Mouse (Mus musculus) heart, embryonic 13.5 days (tissue): ENCODE data around the gene Kirrel3. TPM values are rescaled to one million over a fixed set of nuclear protein-coding genes. Genes with fewer than 3 reads are reported as not detected.
A peak's percentile ranks its signal among the peaks of the same experiment; 100 is the strongest.

Experiments
- ATAC-seq: fragments of 200-750 bp; cut with Nextera tagmentation; 2 replicates; pipeline ENCODE4 v1.8.0; 2017; ENCODE audit warnings: moderate TSS enrichment; ENCODE audit not compliant: insufficient number of reproducible peaks, low FRiP score, low TSS enrichment; ENCODE audit errors: extremely low read depth
- H3K27ac ChIP-seq: fragments of 300-500 bp; sonication (generic); replicated peaks from 2 replicates; pipeline ENCODE4 v1.5.1; 2015; ENCODE audit warnings: moderate library complexity, mild to moderate bottlenecking, inconsistent platforms
- H3K27me3 ChIP-seq: fragments of 300-500 bp; sonication (generic); replicated peaks from 2 replicates; pipeline ENCODE4 v1.6.1; 2015; ENCODE audit warnings: mild to moderate bottlenecking, inconsistent platforms
- H3K36me3 ChIP-seq: fragments of 300-500 bp; sonication (generic); 2 replicates; pipeline ENCODE4 v1.6.1; 2015; ENCODE audit warnings: mild to moderate bottlenecking, inconsistent platforms
- H3K4me1 ChIP-seq: fragments of 300-500 bp; sonication (generic); 2 replicates; pipeline ENCODE4 v1.6.1; 2015; ENCODE audit warnings: inconsistent platforms
- H3K4me2 ChIP-seq: fragments of 300-500 bp; sonication (generic); 2 replicates; pipeline ENCODE4 v1.6.1; 2015; ENCODE audit warnings: inconsistent platforms, mild to moderate bottlenecking, moderate library complexity
- H3K4me3 ChIP-seq: fragments of 300-500 bp; sonication (generic); 2 replicates; pipeline ENCODE4 v1.5.1; 2015; ENCODE audit warnings: moderate library complexity, mild to moderate bottlenecking, inconsistent platforms
- H3K9ac ChIP-seq: fragments of 300-500 bp; sonication (generic); 2 replicates; pipeline ENCODE4 v1.6.1; 2015; ENCODE audit warnings: inconsistent platforms, mild to moderate bottlenecking, moderate library complexity
- H3K9me3 ChIP-seq: fragments of 300-500 bp; sonication (generic); 2 replicates; pipeline ENCODE4 v1.6.1; 2016; ENCODE audit warnings: inconsistent platforms
- WGBS: fragments of 180-500 bp; shearing (Covaris S2); methylation state at CpG from one replicate; pipeline ENCODE4 v1.1.7; 2015; ENCODE audit warnings: mixed read lengths; 5-methylcytosine and 5-hydroxymethylcytosine counted together
- polyA plus RNA-seq: library from polyadenylated mRNA; unstranded; fragments of >200 nt; fragmentation: Nextera tagmentation; extraction: Ambion mirVana; gene quantifications from 2 replicates; pipeline ENCODE4 v1.2.1, GENCODE M21; 2015

The Kirrel3 gene
- polyA plus RNA-seq, 1 experiment from 2014 or later: 1.0 TPM

DNA sequence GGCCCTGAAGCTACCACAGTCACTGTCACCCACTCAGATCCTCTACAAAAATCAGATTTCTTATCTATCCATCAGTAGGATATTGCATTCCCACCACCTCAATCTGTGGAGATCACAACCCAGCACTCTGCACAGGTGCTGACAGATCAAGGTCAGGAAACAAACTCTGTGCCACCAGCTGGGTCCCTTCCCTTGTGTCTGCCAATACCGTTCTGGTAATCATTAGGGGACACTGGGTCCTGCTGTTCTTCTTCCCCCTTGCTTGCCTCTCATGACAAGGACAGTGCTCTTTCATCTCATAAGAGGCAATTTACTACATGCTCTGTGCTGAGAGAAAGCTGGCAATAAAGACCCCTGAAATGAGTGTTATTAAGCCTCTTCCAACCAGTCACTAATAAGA, 444.7 kb downstream of the Kirrel3 start:
- no peak overlapping the region for H3K9ac ChIP-seq
- no peak overlapping the region for H3K4me3 ChIP-seq
- no peak for ATAC-seq
- H3K36me3 ChIP-seq: no peaks in the 10 kb centered on the region
- no peak overlapping the region for H3K27ac ChIP-seq
- 50% methylated on average over 1 of the region's 1 CpGs for WGBS
- H3K9me3 ChIP-seq: no peaks in the 10 kb centered on the region
- H3K4me2 ChIP-seq: no peak overlapping the region
- H3K27me3 ChIP-seq: no peaks in the 10 kb centered on the region
- no peaks in the 10 kb centered on the region for H3K4me1 ChIP-seq

GRCm38 (mm10) chr9:34938140-34938539, 452.4 kb downstream of the Kirrel3 start:
- Histone ChIP-seq H3K4me2 (no peak overlapping the region), H3K9ac (no peak overlapping the region), H3K27ac (no peak overlapping the region), H3K9me3 (no peaks in the 10 kb centered on the region), H3K27me3 (0 out of 2 replicates have a peak, but pooled peaks cover 3% of the 10 kb centered on the region), H3K36me3 (no peaks in the 10 kb centered on the region), H3K4me3 (no peak overlapping the region), H3K4me1 (peaks cover 3% of the 10 kb centered on the region; the same call in 1 of the 2 replicates)
- 75% methylated on average over 5 of the region's 5 CpGs for whole genome bisulfite sequencing
- no peak; the same call in 1 of the 2 replicates for ATAC-seq

- H3K36me3 ChIP-seq: no peaks in the 10 kb centered on the region
- 0 out of 2 replicates have a peak, but pooled peaks cover 5% of the 10 kb centered on the region for H3K27me3 ChIP-seq
- WGBS: 78% methylated on average over 5 of the region's 5 CpGs
- H3K4me2 ChIP-seq: no peak overlapping the region
- H3K27ac ChIP-seq: no peak overlapping the region
- no peak for ATAC-seq
- H3K4me1 ChIP-seq: peaks cover 4% of the 10 kb centered on the region; the same call in 1 of the 2 replicates
- no peaks in the 10 kb centered on the region for H3K9me3 ChIP-seq
- H3K9ac ChIP-seq: no peak overlapping the region
- no peak overlapping the region for H3K4me3 ChIP-seq
These were observed 453.9 kb downstream of the Kirrel3 start for GRCm38 (mm10) chr9:34939621-34940020.

- Histone ChIP-seq H3K9ac (no peak overlapping the region), H3K27ac (no peak overlapping the region), H3K27me3 (peaks cover 15% of the 10 kb centered on the region; the same call in 1 of the 2 replicates), H3K4me3 (no peak overlapping the region), H3K36me3 (no peaks in the 10 kb centered on the region), H3K4me1 (peaks cover 4% of the 10 kb centered on the region; the same call in 1 of the 2 replicates), H3K4me2 (no peak overlapping the region), H3K9me3 (no peaks in the 10 kb centered on the region)
- no peak for ATAC-seq
- WGBS: 55% methylated on average over 6 of the region's 6 CpGs
These were observed 456.6 kb downstream of the Kirrel3 start for GRCm38 (mm10) chr9:34942122-34942831.

GRCm38 (mm10) chr9:34942996-34943395, 457.3 kb downstream of the Kirrel3 start:
- no peak overlapping the region for H3K4me3 ChIP-seq
- no peak overlapping the region for H3K9ac ChIP-seq
- H3K27ac ChIP-seq: no peak overlapping the region
- no peak for ATAC-seq
- peaks cover 4% of the 10 kb centered on the region; the same call in 1 of the 2 replicates for H3K4me1 ChIP-seq
- peaks cover 20% of the 10 kb centered on the region; the same call in 1 of the 2 replicates for H3K27me3 ChIP-seq
- WGBS: 53% methylated on average over 7 of the region's 7 CpGs
- H3K4me2 ChIP-seq: no peak overlapping the region
- H3K9me3 ChIP-seq: no peaks in the 10 kb centered on the region
- no peaks in the 10 kb centered on the region for H3K36me3 ChIP-seq

DNA sequence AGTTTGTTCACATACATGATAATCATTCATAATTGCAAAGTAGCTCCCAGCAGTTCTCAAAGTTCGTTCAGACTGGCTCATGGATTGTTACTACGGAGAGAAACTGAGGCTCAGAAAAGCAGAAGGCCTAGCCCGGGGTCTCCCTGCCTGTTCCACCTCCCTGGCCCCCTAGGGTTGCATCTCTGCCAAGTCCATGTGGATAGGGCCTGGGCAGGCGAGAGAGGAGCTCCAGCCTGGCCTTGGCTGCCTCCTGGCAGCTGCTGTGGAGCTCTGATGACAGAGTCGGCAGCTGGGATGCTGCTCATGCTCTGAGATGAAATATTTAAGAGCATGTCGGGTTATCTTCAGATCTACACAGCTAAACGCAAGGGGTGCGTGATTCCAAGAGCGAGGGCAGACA, 459.6 kb downstream of the Kirrel3 start:
- peaks cover 4% of the 10 kb centered on the region; the same call in 1 of the 2 replicates for H3K4me1 ChIP-seq
- H3K4me2 ChIP-seq: no peak overlapping the region
- H3K27me3 ChIP-seq: peaks cover 20% of the 10 kb centered on the region; the same call in 1 of the 2 replicates
- H3K27ac ChIP-seq: no peak overlapping the region
- 63% methylated on average over 9 of the region's 9 CpGs for WGBS
- H3K4me3 ChIP-seq: no peak overlapping the region
- ATAC-seq: no peak
- no peak overlapping the region for H3K9ac ChIP-seq
- H3K9me3 ChIP-seq: no peaks in the 10 kb centered on the region
- no peaks in the 10 kb centered on the region for H3K36me3 ChIP-seq

- WGBS: 31% methylated on average over 6 of the region's 6 CpGs
- Histone ChIP-seq H3K4me1 (peaks cover 4% of the 10 kb centered on the region; the same call in 1 of the 2 replicates), H3K4me2 (no peak overlapping the region), H3K27me3 (peaks cover 20% of the 10 kb centered on the region; the same call in 1 of the 2 replicates), H3K27ac (no peak overlapping the region), H3K36me3 (no peaks in the 10 kb centered on the region), H3K9ac (no peak overlapping the region), H3K4me3 (no peak overlapping the region), H3K9me3 (no peaks in the 10 kb centered on the region)
- no peak for ATAC-seq
These were observed 461.6 kb downstream of the Kirrel3 start for GRCm38 (mm10) chr9:34947258-34947657.

DNA sequence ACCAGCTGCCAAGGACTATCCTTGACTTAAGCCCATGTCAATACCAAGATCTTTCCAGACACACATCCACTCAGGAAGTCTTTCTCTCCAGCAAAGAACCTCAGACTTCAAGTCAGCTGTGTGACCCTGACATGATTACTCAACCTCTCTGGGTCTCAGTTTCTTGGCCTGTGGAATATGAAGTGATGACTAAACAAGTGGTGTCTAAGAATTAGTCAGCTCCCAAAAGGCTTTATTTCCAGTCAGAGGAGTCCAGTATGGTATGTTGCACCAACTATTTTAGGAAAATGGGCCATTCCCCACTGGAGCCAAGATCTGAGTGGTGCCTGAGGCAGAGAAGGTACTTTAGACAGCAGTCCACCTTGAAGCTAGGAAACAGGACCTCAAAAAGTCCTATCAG, 462.0 kb downstream of the Kirrel3 start:
- Histone ChIP-seq H3K4me1 (peaks cover 6% of the 10 kb centered on the region; the same call in 1 of the 2 replicates), H3K9ac (no peak overlapping the region), H3K27me3 (peaks cover 20% of the 10 kb centered on the region; the same call in 1 of the 2 replicates), H3K27ac (no peak overlapping the region), H3K9me3 (no peaks in the 10 kb centered on the region), H3K4me3 (no peak overlapping the region), H3K36me3 (no peaks in the 10 kb centered on the region), H3K4me2 (no peak overlapping the region)
- ATAC-seq: no peak

DNA sequence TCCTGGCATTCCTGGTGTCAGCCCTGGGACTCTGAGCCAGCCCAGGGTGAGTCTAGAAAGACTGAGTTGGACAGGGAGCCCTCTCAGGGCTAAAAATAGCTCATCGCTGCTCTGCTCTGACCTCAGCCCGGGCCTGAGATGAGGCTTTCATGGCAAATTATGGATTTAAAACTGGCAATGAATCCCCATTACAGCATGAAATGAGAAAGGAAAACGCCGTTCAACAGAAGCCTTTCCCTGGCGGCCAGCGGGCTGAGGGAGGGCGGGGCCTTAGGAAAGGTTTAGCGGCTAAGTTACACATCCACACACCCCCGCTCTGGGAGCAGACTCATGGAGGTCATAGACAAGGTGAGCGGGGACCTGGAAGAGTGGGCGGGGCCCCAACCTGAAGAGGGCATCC, 467.7 kb downstream of the Kirrel3 start:
- peak overlapping the region; percentile 76 for H3K27ac ChIP-seq
- ATAC-seq: no peak
- WGBS: 42% methylated on average over 11 of the region's 11 CpGs

DNA sequence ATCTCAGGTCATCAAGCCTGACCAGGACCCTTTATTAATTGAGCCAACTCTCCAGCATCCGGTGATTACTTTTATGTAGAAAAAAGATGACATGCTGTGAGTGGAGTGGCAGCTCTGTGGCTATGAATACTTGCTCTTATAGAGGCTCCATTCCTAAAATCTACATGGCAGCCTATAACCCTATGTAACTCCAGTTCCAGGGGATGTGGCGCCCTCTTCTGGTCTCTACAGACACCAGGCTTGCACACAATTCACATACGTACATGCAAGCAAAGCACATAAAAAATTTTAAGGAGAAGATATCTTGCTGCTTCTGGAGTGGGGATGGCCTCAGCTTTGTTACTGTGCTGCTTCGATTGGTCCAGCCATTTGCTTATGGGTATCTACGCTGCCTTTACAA, 468.5 kb downstream of the Kirrel3 start:
- no peak overlapping the region for H3K4me3 ChIP-seq
- H3K9ac ChIP-seq: no peak overlapping the region
- H3K27me3 ChIP-seq: 0 out of 2 replicates have a peak, but pooled peaks cover 7% of the 10 kb centered on the region
- no peaks in the 10 kb centered on the region for H3K36me3 ChIP-seq
- H3K4me1 ChIP-seq: peaks cover 15% of the 10 kb centered on the region
- no peak for ATAC-seq
- WGBS: 69% methylated on average over 5 of the region's 5 CpGs
- H3K27ac ChIP-seq: peak overlapping the region; percentile 76; the same call in 1 of the 2 replicates
- no peak overlapping the region for H3K4me2 ChIP-seq
- H3K9me3 ChIP-seq: no peaks in the 10 kb centered on the region

More for the DNA sequence above, 467.7 kb downstream of the Kirrel3 start:
- Histone ChIP-seq H3K4me2 (peak overlapping the region; percentile 27), H3K9me3 (no peaks in the 10 kb centered on the region), H3K9ac (peak overlapping the region; percentile 44), H3K4me3 (no peak overlapping the region), H3K36me3 (no peaks in the 10 kb centered on the region), H3K27me3 (0 out of 2 replicates have a peak, but pooled peaks cover 3% of the 10 kb centered on the region), H3K4me1 (peaks cover 15% of the 10 kb centered on the region)

DNA sequence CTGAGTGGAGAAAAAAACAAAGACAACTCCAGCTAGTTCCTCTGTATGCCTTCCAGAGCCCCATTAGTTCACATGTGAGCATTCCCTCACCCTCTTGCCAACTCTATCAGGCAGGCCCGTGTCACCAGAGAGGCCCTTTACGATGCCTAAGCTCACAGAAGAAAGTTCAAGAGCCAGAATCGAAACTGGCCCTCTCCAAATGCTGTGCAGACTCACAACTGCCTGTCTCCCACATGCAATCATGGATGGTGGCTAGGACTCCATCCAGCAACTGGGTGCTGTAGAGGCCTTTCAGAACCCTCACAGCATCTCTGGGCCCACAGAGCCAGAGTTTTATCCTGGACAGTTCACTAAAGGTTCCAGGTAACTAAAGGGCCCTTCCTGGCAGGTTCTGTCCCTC, 470.8 kb downstream of the Kirrel3 start:
- Histone ChIP-seq H3K4me3 (no peak overlapping the region), H3K4me1 (peaks cover 15% of the 10 kb centered on the region), H3K4me2 (no peak overlapping the region), H3K27me3 (peaks cover 18% of the 10 kb centered on the region; the same call in 1 of the 2 replicates), H3K9ac (no peak overlapping the region), H3K9me3 (no peaks in the 10 kb centered on the region), H3K27ac (no peak overlapping the region), H3K36me3 (no peaks in the 10 kb centered on the region)
- WGBS: 70% methylated on average over 3 of the region's 3 CpGs
- no peak for ATAC-seq

- no peak overlapping the region for H3K4me3 ChIP-seq
- peaks cover 23% of the 10 kb centered on the region for H3K27me3 ChIP-seq
- no peaks in the 10 kb centered on the region for H3K36me3 ChIP-seq
- no peak overlapping the region for H3K9ac ChIP-seq
- no peak overlapping the region for H3K4me2 ChIP-seq
- 58% methylated on average over 6 of the region's 6 CpGs for WGBS
- peaks cover 14% of the 10 kb centered on the region for H3K4me1 ChIP-seq
- no peak overlapping the region for H3K27ac ChIP-seq
- ATAC-seq: no peak
- no peaks in the 10 kb centered on the region for H3K9me3 ChIP-seq
These were observed 472.0 kb downstream of the Kirrel3 start for GRCm38 (mm10) chr9:34957691-34958090.
